Mouse (Mus musculus) urinary bladder, postnatal 4 days (tissue): ENCODE results near the gene R3hdm2.

Experiments used
- DNase-seq, 2 experiments: peaks; one replicate each; pipeline ENCODE4 v3.0.0; 2021 to 2022; ENCODE audit warnings: low spot score in 2 of 2

Gene R3hdm2

GRCm38 (mm10) chr10:127542084-127542483 lies 162.0 kb downstream of the R3hdm2 start:
- DNase-seq = no peak

- DNase-seq = no peak
These were observed 162.6 kb downstream of the R3hdm2 start for GRCm38 (mm10) chr10:127542720-127543119.

- DNase-seq = no peak
These were observed 163.8 kb downstream of the R3hdm2 start for GRCm38 (mm10) chr10:127543916-127544315.

- DNase-seq = no peak
These were observed 164.2 kb downstream of the R3hdm2 start for GRCm38 (mm10) chr10:127544375-127544774.

- no peak for DNase-seq
These were observed 166.4 kb downstream of the R3hdm2 start for GRCm38 (mm10) chr10:127546505-127546904.

GRCm38 (mm10) chr10:127548236-127548635 lies 168.1 kb downstream of the R3hdm2 start:
- no peak for DNase-seq
